Mouse (Mus musculus) heart, adult 18-20 months (tissue): ENCODE data around the gene Nckap1. TPM values are rescaled to one million over a fixed set of nuclear protein-coding genes. Genes with fewer than 3 reads are reported as not detected.

Source experiments
- microRNA-seq, 2 experiments: library from miRNA; unstranded; fragments of <30 nt; microRNA quantifications; one replicate each; pipeline ENCODE4 v1.2.0; 2022
- total RNA-seq, 2 experiments: library from RNA; stranded (reverse); gene quantifications; 2 replicates each; pipeline ENCODE4 v1.2.3; 2021

The Nckap1 gene
- total RNA-seq, 2 experiments from 2014 or later = 61.1 to 61.4 TPM

Small RNAs within 50 kb of the gene (microRNA-seq; reads per million reads assigned to microRNA genes)
- gene Mir684-1 = 0 reads per million in 2 experiments

Other genes with a start within 250 kb of the Nckap1 start
- 1 to 10 TPM; 4.9 to 5.0 TPM for gene Frzb, start 133.8 kb downstream of the Nckap1 start, total RNA-seq
- gene Dusp19, start 35.7 kb upstream of the Nckap1 start, total RNA-seq = 10 to 100 TPM in 1 of 2 experiments, 1 to 10 TPM in 1; 9.8 to 10.0 TPM
- 1 to 10 TPM; 7.1 to 8.3 TPM for gene Nup35, start 35.9 kb upstream of the Nckap1 start, total RNA-seq